Mouse (Mus musculus) right cerebral cortex, postnatal 4 days (tissue): ENCODE measurements at regions not wholly inside any gene's neighbourhood (a gene's known extent, or its start where the extent isn't known, plus 50 kb on each side); places are given as distances from the start of the nearest gene placed in this dataset.
A peak's percentile ranks its signal among the peaks of the same experiment; 100 is the strongest.
"Not testable (repeated sequence)": the region's sequence is repeated elsewhere in the genome, so short reads cannot be mapped to it uniquely, and the experiment has no call there.

Experiments used
- DNase-seq: peaks from one replicate; pipeline ENCODE4 v3.0.0-alpha.2; 2022

DNA sequence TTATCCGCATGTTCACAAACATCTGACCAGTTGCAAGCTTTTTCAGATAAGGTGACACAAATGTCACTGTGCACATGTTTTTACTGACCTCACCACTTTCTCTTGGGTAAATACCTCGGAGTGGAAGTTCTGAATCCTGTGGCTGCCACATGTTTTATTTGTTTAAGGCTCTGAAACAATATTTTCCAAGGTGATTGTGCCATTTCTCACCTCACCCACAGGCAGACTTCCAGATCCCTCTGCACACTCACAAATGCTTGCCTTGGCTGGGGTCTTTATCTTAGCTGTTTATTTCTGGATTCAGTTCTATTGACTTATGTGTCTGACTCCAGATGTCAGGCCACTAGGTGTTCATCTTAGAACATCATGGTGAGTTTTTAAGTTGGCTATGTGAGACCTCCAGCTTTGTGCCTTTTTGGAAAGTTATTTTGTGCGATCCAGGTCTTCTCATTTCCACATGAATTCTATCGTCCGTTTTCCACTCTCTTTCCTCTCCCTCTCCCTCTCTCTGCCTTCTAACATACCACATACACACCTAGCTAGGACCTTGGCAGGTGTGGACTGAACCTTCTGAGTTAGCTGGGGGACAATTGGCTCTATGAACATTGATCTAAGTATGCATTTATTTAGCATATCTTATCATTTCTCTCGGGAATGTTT is 133.6 kb downstream of the Dll1 start:
- DNase-seq: no peak

DNA sequence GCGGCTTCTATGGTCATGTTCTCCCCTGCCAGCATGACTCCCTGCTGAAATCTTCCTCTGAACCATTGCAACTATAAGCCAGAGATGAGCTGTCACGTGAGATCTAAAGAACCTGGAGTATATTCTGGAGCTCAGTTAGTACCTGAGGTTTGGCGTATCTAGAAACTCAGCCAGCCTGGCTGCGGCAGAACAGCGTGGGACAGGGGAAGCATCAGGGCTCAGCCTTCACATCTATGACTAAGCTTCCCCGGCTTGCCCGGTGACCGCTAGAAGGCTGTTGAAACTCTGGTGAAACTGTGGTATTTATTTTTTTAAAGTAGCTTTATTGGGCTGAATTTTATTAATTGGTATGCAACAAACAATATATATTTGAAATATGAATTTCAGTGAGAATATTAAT is 134.3 kb downstream of the Dll1 start:
- DNase-seq: no peak

DNA sequence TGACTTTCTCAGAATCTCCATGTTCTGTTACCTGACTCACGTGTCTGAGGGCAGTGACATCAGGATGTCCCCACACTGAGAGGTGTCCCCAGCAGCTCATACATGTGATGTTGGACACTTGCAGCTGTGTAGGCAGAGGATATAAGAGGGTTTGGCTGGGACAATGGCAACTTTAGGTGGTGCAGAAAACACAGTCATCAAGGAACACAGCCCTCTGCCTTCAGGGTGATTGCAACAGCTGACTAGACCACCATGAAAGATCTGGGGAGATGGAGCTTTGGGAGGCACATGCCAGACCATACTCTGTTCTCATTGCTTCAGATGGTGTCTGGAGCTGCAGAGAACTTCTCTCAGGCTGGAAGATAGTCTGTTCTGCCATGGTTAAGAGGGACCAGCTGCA is 135.2 kb downstream of the Dll1 start:
- no peak for DNase-seq

DNA sequence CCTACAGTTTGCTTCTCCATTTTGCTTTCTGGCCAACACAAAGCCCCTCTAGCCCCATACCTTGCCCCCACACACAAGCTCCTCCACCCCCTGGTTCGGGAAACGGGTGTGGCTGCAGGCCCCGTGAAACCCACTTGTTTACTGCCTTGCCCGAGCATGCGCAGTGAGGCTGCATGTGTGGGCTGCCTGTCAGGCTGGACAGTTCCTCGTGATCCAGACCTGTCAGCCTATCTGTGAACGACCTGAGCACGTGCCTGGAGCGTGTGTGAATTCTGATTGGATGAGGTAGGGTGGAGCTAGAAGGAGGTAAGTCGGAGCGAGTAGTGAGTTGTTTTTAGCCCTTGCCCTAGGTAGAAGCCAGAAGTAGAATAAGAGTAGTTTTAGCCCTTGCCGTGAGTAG is 136.0 kb downstream of the Dll1 start:
- DNase-seq: not testable (repeated sequence)

DNA sequence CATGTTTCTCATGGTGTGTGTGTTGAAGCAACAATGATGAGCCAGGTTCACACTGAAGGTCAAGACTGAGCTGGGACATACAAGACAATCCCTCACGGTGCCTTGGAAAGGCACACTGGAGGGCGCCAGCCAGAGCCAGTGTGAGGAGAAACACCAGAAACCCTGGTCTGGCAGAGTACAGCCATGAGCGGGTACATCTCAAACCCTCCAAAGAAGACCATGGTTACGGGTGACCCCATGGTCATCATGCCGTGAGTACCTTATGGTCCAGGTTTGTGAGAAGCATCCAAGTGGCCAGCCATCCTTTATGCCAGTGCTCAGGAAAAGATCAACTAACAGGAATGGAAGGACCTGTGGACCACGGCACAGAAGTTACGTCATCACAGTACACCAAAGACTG is 136.7 kb downstream of the Dll1 start:
- DNase-seq: no peak

DNA sequence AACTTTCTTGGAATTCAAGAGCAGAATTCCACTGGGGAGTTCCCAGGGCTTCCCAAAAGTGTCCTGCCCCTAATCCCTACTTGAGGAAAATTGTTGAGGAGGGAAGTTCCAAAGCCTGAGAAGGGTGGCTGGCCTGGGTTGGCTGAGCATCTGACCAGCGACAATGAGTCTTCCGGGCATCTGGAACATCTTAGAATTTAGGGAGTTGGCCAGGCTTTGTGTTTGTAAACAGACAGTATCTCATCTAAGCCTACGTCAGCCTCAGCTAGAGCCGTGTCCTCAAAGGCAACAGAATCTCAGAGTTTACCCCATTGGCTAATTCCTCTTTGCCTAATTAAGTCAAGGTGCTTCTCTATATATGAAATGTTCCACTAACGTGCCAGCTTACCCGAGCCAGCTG is 141.6 kb downstream of the Dll1 start:
- DNase-seq: no peak

DNA sequence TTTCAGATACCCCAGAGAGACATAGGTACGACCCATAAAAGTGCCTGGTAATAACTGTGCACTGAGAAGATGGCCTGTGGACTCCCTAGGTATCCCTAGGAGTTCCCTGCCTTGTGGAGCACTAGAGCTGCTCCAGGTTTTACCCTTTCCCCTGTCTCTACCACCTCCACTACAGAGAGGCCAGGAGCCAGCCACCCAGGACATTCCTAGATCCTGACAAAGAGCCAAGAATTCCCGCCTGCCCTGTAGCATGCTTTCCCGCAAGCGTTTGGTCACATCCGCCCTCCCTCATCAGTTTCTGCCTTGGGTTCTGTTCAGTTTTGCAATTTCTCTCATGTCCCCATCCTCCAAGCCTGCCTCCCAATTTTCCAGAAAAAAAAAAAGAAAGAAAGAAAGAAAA is 145.5 kb downstream of the Dll1 start:
- DNase-seq: no peak

DNA sequence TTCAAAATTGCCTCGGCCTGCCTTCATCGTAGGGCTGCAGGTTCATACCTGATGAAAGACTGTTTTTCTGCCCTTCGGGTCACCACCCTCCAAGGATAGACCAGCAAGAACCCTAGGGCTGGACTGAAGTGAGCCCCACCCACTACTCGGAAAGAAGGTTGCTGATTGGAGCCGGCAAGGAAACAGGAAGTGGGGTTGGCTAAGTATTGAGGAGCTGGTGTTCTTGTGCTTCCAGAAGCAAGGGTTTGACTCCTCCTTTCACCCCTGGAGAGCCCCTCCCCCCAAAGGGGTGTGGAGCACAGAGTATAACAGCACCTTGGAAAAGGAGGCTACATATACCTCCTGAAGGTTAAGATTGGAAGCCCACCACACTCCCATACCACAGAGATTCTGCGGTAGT is 147.5 kb downstream of the Dll1 start:
- no peak for DNase-seq

DNA sequence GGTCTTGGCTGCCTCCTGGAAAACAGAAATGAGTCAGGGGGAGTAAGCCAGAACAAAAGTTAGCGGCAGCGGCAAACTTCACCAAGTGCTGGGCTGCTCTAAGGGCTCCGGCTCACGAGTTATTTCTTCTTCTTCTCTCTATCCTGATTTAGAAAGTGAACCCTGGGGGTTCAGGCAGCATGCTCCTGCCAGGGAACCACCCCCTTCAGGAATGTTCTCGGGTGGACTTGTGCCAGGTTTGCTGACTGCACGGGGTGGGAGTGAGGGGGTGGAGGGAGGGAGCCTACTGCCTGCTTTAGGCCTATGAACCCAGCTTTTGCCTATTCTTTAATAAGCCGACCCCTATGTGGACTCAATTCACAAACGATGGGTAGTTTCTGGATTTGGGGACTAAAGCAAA is 148.6 kb downstream of the Dll1 start:
- DNase-seq: no peak

DNA sequence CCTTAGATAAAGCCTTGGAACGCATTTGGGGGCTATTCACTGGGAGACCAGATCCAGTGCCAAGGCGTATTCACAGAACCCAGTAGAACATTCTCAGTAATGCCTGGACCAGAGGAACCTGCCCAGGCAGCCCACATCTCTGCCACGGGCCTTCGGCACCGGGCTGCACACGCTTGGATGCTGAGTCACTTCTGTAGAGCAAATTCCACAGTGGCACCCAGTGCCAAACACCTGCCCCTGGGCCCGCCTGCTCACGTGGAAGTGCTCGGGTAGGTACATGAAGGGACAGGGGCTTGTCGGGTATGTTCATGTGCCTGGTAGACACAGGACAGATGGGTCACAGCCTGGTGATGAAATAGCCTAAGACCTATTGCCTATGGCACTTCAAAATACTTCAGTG is 152.8 kb downstream of the Dll1 start:
- no peak for DNase-seq

DNA sequence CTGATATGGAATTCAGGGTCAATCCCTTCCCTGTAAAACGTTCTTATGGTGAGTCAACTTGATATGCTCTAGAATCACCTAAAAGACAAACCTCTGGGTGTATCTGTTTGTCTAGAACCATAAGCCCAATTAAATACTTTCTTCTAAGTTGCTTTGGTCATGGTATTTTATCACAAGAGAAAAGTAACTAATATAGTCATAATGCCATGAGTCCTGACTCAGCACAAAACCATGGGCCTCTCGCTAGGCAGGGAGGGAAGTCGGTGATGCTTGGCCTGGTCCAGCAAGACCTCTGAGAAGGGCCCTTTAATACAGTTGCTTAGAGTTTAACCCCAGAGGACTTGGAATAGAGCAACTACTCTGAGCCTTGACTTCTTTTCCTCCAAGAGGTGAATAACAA is 153.7 kb downstream of the Dll1 start:
- no peak for DNase-seq

DNA sequence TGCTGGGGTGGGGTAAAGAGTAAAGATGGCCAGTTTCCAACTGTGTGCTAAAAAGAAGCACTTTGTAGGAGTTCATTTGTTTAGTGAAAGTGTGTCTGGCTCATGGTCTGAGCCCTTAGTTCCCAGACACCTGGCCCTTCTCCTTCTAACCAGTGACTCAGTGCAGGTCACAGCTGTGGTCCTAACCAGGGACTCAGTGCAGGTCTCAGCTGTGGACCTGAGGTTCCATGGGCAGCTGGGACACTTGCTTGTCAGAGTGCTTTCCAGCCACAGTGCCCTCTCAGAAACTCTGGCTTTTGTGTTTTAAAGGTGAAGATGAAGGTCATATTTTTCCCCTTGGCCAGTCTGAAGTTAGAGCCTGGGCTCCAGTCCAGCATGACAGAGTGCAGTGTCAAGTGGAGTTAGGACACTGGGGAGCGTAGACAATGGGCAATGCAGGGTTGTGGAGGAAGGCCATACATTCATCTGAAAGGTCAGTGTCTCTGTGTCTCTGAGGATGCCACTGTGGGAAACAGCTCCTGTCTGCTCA is 162.5 kb downstream of the Dll1 start:
- no peak for DNase-seq

DNA sequence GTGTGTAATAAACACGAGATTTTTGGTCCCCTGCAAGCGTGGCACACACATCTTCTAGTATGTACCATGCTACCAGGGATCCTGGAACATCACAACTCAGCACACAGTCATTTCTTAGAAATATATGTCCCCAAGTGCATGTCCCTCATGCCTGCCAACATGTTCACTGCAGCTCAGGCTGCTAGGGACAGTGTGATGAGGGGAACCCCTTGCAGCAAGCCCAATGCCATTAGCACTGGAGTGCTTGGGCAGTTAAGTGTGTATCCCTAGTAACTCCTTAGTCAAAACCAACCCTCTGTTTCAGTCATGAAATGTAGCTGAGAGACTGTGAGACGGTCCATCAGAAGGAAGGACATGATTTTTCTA is 167.5 kb upstream of the Gm3448 start:
- no peak for DNase-seq

DNA sequence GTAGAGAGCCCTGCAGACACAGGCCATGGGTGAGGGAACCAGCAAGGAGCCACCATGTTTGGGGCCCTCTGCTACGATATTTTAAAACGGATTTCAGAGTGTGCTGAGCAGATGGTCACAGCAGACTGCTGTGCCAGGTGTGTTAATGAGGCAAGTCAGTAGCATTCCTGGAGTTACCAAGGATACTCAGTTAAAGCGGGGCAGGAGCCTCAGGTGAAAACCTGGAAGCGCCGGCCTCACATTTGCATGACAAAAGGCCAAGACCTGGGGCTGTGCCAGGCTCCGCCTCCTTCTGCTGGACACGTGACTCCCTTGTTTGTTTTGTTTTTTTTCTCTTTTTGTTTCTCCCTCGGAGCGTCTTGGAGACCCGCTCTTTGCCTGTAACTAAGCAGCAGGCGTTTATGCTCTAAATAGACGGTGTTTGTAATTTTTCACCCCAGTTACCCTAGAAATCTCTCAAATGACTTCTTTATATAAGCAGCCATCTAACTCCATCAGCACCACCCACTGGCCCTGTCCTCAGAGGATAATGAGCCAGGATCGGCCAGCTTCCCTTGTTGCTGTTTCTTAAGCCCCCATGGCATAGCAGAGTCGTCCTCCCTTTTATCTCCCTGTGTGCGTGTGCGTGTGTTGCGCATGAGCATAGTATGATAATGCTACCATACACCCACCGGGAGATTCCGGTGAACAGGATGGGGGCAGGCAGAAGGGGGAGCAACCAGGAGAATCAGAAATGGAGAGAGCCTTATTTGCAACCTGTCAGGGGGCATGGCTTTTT is 166.9 kb upstream of the Gm3448 start:
- DNase-seq: peak; percentile 85

DNA sequence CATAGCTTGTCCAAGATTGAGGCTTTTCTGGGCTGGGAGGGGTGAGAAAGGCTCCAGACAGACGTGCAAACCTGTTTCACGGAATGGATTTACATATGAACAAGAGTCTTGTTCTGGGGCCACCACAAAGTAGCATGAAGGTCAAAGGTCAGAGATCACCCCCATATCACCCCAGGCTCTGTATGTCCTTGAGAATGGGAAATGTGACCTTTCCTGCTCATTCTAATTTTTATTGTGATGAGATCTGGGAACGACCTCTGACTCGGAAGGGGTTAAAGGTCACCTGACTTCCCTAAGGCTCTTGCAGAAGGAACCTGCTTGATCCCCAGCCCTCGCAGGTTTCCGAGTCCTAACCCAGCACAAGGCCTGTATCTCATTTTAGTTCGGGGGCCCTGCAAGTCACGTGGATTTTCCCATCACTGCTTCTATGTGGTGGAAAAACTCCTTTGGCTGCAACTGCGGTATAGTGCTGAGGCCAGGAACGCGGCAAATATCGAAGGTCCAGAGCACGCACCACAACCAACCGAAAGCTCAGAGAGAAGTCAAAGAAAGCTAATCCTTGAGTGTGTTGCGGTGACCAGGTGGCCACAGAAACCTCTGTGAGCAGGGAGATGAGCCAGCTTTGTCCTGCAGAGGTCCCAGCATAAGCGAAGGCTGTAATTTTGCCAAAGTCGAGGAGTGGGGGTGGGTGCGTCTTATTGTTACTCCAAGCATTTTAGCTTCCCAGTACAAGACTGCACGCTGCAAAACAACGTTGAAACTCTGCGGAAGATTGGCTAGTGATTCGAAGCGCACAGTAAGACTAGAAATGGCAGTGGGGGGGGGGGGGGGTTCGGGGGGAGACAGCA is 166.1 kb upstream of the Gm3448 start:
- peak; percentile 46 for DNase-seq

DNA sequence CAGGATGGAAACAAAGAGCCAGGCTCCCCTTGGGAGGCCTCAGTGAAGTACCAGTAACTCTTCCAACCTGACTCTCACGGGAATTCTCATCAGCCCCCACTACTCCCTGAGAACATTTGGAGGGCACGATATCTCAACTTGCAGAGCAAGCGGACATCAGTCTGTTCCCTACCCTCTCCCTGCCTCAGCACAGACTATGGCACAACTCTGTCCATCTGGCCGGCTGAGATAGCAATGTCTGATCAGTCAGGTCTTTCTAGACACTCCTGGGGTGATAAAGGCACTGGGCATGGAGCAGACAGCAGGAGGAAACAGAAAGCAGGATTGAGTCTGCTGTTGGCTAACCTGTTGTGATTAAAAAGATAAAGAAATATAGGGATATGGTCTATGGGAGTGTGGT is 164.5 kb upstream of the Gm3448 start:
- no peak for DNase-seq

DNA sequence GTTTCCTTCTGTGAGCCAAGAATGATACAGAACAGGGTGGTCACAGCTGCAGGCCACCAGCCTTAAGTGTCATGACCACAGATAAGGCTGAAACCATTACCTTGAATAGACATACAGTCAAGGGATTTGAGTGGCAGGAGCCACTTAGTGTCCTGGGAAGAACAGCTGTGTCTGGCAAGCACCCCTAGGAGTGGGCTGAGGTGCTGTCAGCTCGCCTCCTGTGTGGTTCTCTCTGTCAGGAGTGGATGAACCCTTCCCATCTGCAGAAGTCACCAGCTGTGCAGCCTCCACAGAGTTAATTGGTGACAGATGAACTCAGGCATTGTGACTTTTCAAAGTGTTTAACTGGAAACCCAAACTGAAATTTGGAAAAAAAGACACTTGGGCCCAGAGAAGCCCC is 163.2 kb upstream of the Gm3448 start:
- no peak for DNase-seq

DNA sequence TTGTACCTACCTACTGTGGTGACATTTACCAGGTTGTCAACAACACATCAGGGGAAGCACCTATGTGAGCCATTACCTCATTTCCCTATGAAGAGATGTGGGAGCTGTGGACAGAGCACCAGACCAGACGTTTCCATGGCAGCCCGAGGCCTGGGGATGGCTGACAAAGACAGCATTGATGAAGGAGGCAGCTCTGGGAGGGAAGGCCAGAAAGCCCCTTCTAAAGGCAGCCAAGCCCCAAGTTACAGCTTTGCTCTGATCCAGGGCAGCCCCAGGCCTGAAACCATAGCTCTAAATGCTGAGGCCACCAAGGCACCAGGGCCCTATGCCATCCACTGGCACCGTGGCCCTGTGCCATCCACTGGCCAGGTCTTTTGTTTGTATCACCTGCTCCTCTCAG is 157.9 kb upstream of the Gm3448 start:
- no peak for DNase-seq

DNA sequence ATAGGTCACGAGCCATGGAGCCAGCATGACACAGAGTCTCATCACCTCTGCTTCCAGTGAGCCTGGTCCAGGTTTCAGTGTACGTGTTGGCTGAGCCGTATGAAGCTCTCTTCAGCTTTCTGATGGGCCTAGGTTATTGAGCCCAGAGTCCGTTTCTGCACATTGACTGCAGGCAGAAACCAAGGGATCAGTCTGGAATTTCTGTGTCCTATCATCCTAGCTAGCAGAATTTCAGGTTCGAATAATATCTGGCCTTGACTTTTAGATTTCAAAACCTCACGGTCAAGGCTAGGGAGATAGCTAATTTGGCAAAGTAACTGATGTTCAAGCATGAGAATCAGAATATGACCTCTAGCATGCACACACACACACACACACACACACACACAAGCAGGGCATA is 156.0 kb upstream of the Gm3448 start:
- DNase-seq: no peak

DNA sequence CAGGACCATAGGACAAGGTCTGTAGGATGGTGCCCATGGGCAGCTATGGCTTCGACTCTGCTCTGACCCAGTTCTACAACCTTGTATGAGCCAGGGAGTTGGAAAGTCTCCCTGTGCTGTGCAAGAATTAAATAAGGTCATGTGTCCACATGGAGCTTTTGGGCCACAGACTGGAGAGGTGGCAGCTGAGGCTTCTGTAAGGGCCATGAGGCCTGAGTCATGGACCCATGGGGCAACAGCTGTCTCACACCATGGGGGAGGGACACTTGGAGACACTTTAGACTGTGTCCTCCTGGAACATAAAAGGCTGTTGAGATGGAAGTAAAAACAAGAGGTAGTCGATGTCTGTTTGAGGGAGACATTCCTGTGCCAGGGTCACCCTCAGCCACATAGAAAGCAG is 154.5 kb upstream of the Gm3448 start:
- DNase-seq: no peak

DNA sequence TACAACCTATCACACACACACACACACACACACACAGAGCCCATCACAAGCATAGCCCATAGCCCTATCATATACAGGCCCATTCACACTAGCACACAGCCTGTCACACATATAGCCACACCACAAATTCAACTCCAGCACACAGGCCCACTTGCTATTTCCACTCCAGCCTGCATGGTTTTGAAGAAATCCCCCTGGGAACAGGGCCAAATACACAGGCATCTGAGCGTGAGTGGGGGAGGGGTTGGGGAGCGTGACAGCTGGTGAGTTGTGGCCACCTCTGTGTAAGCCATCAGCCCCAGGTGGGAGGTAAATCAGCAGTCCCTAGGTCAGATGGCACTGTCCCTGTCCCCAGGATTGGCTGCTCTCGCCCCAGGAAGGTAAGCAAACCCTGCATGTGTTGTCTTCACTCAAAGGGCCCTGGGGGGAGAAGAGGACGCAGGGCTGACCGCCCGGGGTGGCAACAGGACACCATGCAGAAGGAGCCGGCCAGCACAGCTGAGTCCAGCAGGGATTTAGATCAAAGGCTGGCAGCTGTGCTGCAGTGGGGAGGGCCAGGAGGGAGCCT is 153.6 kb upstream of the Gm3448 start:
- DNase-seq: peak; percentile 38

DNA sequence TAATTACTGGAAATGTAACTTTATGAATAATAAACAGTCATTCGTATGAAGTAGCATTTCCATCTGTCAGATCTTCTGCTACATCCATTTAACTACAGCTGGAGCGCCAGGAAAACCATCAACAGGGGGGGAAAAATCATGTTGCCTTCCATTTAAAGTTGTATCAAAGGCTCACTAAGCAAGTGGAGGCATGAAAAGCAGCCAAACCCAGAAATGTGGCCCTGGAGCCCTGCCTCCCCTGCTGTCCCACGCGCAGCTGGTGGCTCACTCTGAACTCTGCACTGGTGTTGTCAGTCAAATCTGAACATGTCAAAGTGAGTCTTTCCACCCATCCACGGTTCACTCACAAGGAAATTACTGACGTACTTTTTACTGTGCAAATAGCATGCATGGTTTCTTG is 152.5 kb upstream of the Gm3448 start:
- no peak for DNase-seq

DNA sequence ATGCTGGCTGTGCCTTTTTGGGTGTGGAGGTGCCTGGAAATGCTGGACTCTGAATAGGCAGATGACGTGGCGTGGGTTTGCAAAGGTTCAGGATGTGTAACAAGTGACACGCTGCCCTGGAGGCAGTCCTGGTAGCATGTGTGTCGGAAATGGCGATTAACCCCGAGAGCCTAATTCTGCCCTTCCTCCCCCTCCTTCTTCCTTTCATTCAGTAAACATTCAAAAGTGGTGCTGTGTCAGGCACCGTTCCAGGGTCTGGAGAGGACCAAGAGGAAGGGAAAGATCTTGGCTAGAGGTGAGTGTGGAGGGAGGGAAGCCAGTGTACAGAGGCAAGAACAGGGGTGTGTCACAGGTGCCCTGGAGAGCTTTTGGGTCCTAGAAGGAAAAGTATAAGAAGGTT is 151.5 kb upstream of the Gm3448 start:
- no peak for DNase-seq
